Mouse (Mus musculus) thymus, adult 2 months (tissue): ENCODE data around the gene Cntn2.

ENCODE experiments used
- CTCF ChIP-seq: fragments of 200-500 bp; IDR thresholded peaks from 2 replicates; pipeline ENCODE4 v1.5.1; 2012; ENCODE audit warnings: mild to moderate bottlenecking, control low read depth, low read length, moderate library complexity, borderline replicate concordance; ENCODE audit not compliant: control insufficient read depth, poor library complexity, insufficient read depth; ENCODE audit errors: extremely low read depth
- POLR2A ChIP-seq: fragments of 200-500 bp; IDR thresholded peaks from 2 replicates; pipeline ENCODE4 v1.6.1; 2012; ENCODE audit warnings: mild to moderate bottlenecking, low read length, control low read depth, moderate library complexity; ENCODE audit not compliant: control insufficient read depth, poor library complexity, insufficient read depth; ENCODE audit errors: extremely low read depth

DNA sequence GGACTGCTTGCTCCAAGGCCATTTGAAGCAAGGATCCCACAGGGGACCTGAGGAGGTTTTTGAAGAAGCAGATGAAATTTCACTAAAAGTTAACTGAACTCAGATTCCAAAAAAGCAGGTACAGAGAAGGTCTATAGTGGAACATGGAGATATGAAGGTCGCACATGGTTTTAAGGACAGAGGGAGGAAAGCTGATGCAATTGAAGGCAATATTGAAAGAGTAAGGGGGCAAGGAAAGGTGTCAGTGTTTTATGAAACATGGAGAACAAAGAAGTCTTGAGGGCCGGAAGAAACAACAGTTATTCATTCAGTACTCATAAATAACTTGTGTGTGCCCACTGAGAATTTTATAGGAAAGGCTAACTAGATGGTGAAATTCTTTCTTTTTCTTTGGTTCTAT, 61.4 kb downstream of the Cntn2 start:
- no peak for TF ChIP-seq CTCF
- no peak for TF ChIP-seq POLR2A
